Comparison of ENCODE assay signal across 8 mouse cellular contexts in genomic region chr13:4662336-4663101, GRCm38 (mm10). TPM values are rescaled to one million over a fixed set of nuclear protein-coding genes. Genes with fewer than 3 reads are reported as not detected.
DNase-seq lines count a peak whose midpoint lies in the region; ATAC-seq and TF ChIP-seq lines count a peak whose summit lies in the region.

No protein-coding gene starts in this region.

- H3K4me2 ChIP-seq in midbrain, postnatal 0 days (ENCODE audit: low read depth, low read length, poor library complexity, severe bottlenecking), result peak overlapping the region; percentile 20

- intact Hi-C loops in left cerebral cortex, postnatal 14 days (cut with DNase I), result loop anchor here (2.0 to 10.0 kb wide), 4 partner anchors 832 to 1870 kb away; partner anchors contain the start of gene Klf6

- WGBS in embryonic facial prominence, embryonic 10.5 days, result 60% methylated on average over 13 of the region's 13 CpGs
- WGBS in midbrain, postnatal 0 days, result 52% methylated on average over 13 of the region's 13 CpGs

- peak; percentile 90 for ATAC-seq in Patski
- peak; percentile 87 to 90 for ATAC-seq in hematopoietic stem cell, adult 5-6 weeks (replicated peaks in 1 of 2; ENCODE audit: insufficient read depth in 1 of 2, low FRiP score in 2 of 2, low TSS enrichment in 1 of 2, low read depth in 1 of 2, poor library complexity in 2 of 2, severe bottlenecking in 2 of 2)
- ATAC-seq in midbrain, postnatal 0 days (ENCODE audit: low FRiP score), result peak; percentile 60
- ATAC-seq in activated CD4-positive, CD25-positive, alpha-beta regulatory T cell, adult 4 months, result no peak

- no peaks in the 10 kb centered on the region for H3K27me3 ChIP-seq in Patski
- H3K27me3 ChIP-seq in embryonic facial prominence, embryonic 10.5 days (replicated peaks; ENCODE audit: low read depth, poor library complexity, severe bottlenecking), result no peaks in the 10 kb centered on the region
- H3K27me3 ChIP-seq in midbrain, postnatal 0 days (ENCODE audit: insufficient read depth, low read length), result no peaks in the 10 kb centered on the region

- in situ Hi-C loops in Patski (cut with MboI; ENCODE audit: low pct_unique_long_range_greater_than_20kb), result loop anchor here (10.0 to 25.0 kb wide), 2 partner anchors 1532 to 1625 kb away; no protein-coding TSS in a partner anchor

- TF ChIP-seq CTCF in Patski (IDR thresholded peaks at IDR 0.05), result peak; percentile 70
- peak; percentile 81 for TF ChIP-seq CTCF in midbrain, postnatal 0 days (IDR thresholded peaks at IDR 0.05)

- H3K4me3 ChIP-seq in embryonic facial prominence, embryonic 10.5 days, result no peak overlapping the region
- H3K4me3 ChIP-seq in midbrain, postnatal 0 days (ENCODE audit: low read depth, low read length), result peak overlapping the region; percentile 13; the same call in 1 of the 2 replicates

- no peak overlapping the region for H3K9ac ChIP-seq in midbrain, postnatal 0 days (replicated peaks; ENCODE audit: low read length, poor library complexity, severe bottlenecking)

- H3K27ac ChIP-seq in embryonic facial prominence, embryonic 10.5 days (replicated peaks), result no peak overlapping the region
- no peak overlapping the region for H3K27ac ChIP-seq in midbrain, postnatal 0 days (ENCODE audit: low read depth, low read length)

- H3K9me3 ChIP-seq in embryonic facial prominence, embryonic 10.5 days, result no peaks in the 10 kb centered on the region
- H3K9me3 ChIP-seq in midbrain, postnatal 0 days (ENCODE audit: low read length), result no peaks in the 10 kb centered on the region

- H3K4me1 ChIP-seq in embryonic facial prominence, embryonic 10.5 days, result no peaks in the 10 kb centered on the region
- no peaks in the 10 kb centered on the region for H3K4me1 ChIP-seq in midbrain, postnatal 0 days (ENCODE audit: insufficient read depth, low read length)

- no peaks in the 10 kb centered on the region for H3K36me3 ChIP-seq in embryonic facial prominence, embryonic 10.5 days (replicated peaks)
- no peaks in the 10 kb centered on the region for H3K36me3 ChIP-seq in midbrain, postnatal 0 days (ENCODE audit: insufficient read depth, low read length)

- DNase-seq in layer of hippocampus, adult 11-12 months (ENCODE audit: low spot score), result peak; percentile 62
- no peak for DNase-seq in layer of hippocampus, postnatal 25 days (ENCODE audit: extremely low spot score in 1 of 2, low spot score in 1 of 2)
- peak; percentile 38 for DNase-seq in Patski (ENCODE audit: low read depth, low spot score)
- DNase-seq in embryonic facial prominence, embryonic 10.5 days (ENCODE audit: low spot score), result peak; percentile 24
- DNase-seq in left cerebral cortex, postnatal 14 days (ENCODE audit: low spot score in 2 of 2), result peak; percentile 72 to 74
- DNase-seq in midbrain, postnatal 0 days (ENCODE audit: low spot score), result peak; percentile 87

- POLR2A ChIA-PET in Patski (lab: Charles Lee), result interaction anchor here (0.5 to 0.6 kb wide), 2 partner anchors 12 to 1158 kb away, joined by 3 read pairs; no protein-coding TSS in a partner anchor

- CTCF ChIA-PET in Patski (lab: Charles Lee), result interaction anchor here (1.0 to 2.0 kb wide), 3 partner anchors 10 to 1874 kb away, joined by 3 to 8 read pairs (median 3); no protein-coding TSS in a partner anchor

RNA-seq across cellular contexts. Expression of gene Akr1e1, which starts 53.5 kb away (rescaled TPM):
- total RNA-seq in layer of hippocampus, postnatal 25 days (2021), result 10 to 100 TPM; 21.9 to 22.7 TPM
- polyA plus RNA-seq in Patski (2021), result 34.3 TPM
- 49.9 and 51.8 TPM in 2 replicates for polyA plus RNA-seq in embryonic facial prominence, embryonic 10.5 days (2016; fragmentation: Nextera tagmentation; extraction: Ambion mirVana)
- total RNA-seq in hematopoietic stem cell, adult 5-6 weeks (2017), result 14.5 and 18.7 TPM in 2 replicates
- total RNA-seq in left cerebral cortex, postnatal 14 days (2021), result 10 to 100 TPM; 17.8 to 19.9 TPM
- 7.3 and 9.7 TPM in 2 replicates for total RNA-seq in midbrain, postnatal 0 days (2014; rRNA removed)
- 28.4 and 30.7 TPM in 2 replicates for polyA plus RNA-seq in midbrain, postnatal 0 days (2015; fragmentation: Nextera tagmentation; extraction: Ambion mirVana)
- polyA plus RNA-seq in activated CD4-positive, CD25-positive, alpha-beta regulatory T cell, adult 4 months (2017; shearing (Covaris generic)), result 10 to 100 TPM; 14.3 to 20.8 TPM

Comparison
In these comparisons a context has a peak if more than half of its experiments do, and no peak if none do; other contexts are left out.
1. DNase-seq: peak in layer of hippocampus, adult 11-12 months (single experiment), Patski (single experiment), embryonic facial prominence, embryonic 10.5 days (single experiment), left cerebral cortex, postnatal 14 days (2 of 2) and midbrain, postnatal 0 days (single experiment); none in layer of hippocampus, postnatal 25 days (0 of 2).